Mouse (Mus musculus) midbrain, embryonic 10.5 days (tissue): ENCODE data around the gene Gm8994. TPM values are rescaled to one million over a fixed set of nuclear protein-coding genes. Genes with fewer than 3 reads are reported as not detected.
"Not testable (repeated sequence)": the region's sequence is repeated elsewhere in the genome, so short reads cannot be mapped to it uniquely, and the experiment has no call there.

ENCODE experiments used
- DNase-seq: peaks from one replicate; pipeline ENCODE4 v3.0.0-alpha.2; 2017; ENCODE audit warnings: low spot score
- H3K27ac ChIP-seq: fragments of 300-500 bp; sonication (generic); replicated peaks from 2 replicates; pipeline ENCODE4 v1.5.1; 2016; ENCODE audit warnings: mild to moderate bottlenecking
- H3K27me3 ChIP-seq: fragments of 300-500 bp; sonication (generic); 2 replicates; pipeline ENCODE4 v1.6.1; 2016; ENCODE audit warnings: low read depth, mild to moderate bottlenecking; ENCODE audit not compliant: poor library complexity, severe bottlenecking
- H3K36me3 ChIP-seq: fragments of 300-500 bp; sonication (generic); 2 replicates; pipeline ENCODE4 v1.6.1; 2016; ENCODE audit warnings: mild to moderate bottlenecking, moderate library complexity
- H3K4me1 ChIP-seq: fragments of 300-500 bp; sonication (generic); 2 replicates; pipeline ENCODE4 v1.6.1; 2016
- H3K4me3 ChIP-seq: fragments of 300-500 bp; sonication (generic); 2 replicates; pipeline ENCODE4 v1.5.1; 2016; ENCODE audit warnings: mild to moderate bottlenecking, moderate library complexity
- H3K9me3 ChIP-seq: fragments of 300-500 bp; sonication (generic); replicated peaks from 2 replicates; pipeline ENCODE4 v1.6.1; 2016; ENCODE audit warnings: mild to moderate bottlenecking
- WGBS: fragments of 180-500 bp; shearing (Covaris S2); methylation state at CpG from one replicate; pipeline ENCODE4 v1.1.7; 2016; 5-methylcytosine and 5-hydroxymethylcytosine counted together
- polyA plus RNA-seq: library from polyadenylated mRNA; unstranded; fragments of >200 nt; fragmentation: Nextera tagmentation; extraction: Ambion mirVana; gene quantifications from 2 replicates; pipeline ENCODE4 v1.2.1, GENCODE M21; 2016

The Gm8994 gene
- not detected in 2 replicates for polyA plus RNA-seq

- not testable (repeated sequence) for H3K27ac ChIP-seq, H3K4me3 ChIP-seq, H3K27me3 ChIP-seq, H3K9me3 ChIP-seq, DNase-seq, H3K36me3 ChIP-seq, H3K4me1 ChIP-seq
- 93% methylated on average over 4 of the region's 4 CpGs for WGBS
These were observed at the start of gene Gm8994 for GRCm38 (mm10) chr6:136327239-136327638. Gene Gm8994, plus strand, starts transcription at chr6:136327539.

- H3K9me3 ChIP-seq: no peaks in the 10 kb centered on the region
These were observed 49.7 kb upstream of the Gm8994 start for GRCm38 (mm10) chr6:136277685-136278084.

GRCm38 (mm10) chr6:136284565-136284964 lies 42.8 kb upstream of the Gm8994 start:
- WGBS: 87% methylated on average over 8 of the region's 8 CpGs
- Histone ChIP-seq H3K27me3 (no peaks in the 10 kb centered on the region), H3K4me1 (no peaks in the 10 kb centered on the region), H3K4me3 (no peak overlapping the region), H3K9me3 (no peaks in the 10 kb centered on the region), H3K36me3 (no peaks in the 10 kb centered on the region), H3K27ac (no peak overlapping the region)
- no peak for DNase-seq

More at GRCm38 (mm10) chr6:136277685-136278084, 49.7 kb upstream of the Gm8994 start:
- Histone ChIP-seq H3K4me3 (no peak overlapping the region), H3K36me3 (no peaks in the 10 kb centered on the region), H3K4me1 (no peaks in the 10 kb centered on the region), H3K27me3 (no peaks in the 10 kb centered on the region), H3K27ac (no peak overlapping the region)
- DNase-seq: no peak
- 83% methylated on average over 4 of the region's 4 CpGs for WGBS

- WGBS: 89% methylated on average over 11 of the region's 11 CpGs
- no peaks in the 10 kb centered on the region for H3K36me3 ChIP-seq
- no peaks in the 10 kb centered on the region for H3K27me3 ChIP-seq
- H3K27ac ChIP-seq: no peak overlapping the region
- no peak for DNase-seq
- H3K4me3 ChIP-seq: no peak overlapping the region
- H3K9me3 ChIP-seq: no peaks in the 10 kb centered on the region
- no peaks in the 10 kb centered on the region for H3K4me1 ChIP-seq
These were observed 41.2 kb upstream of the Gm8994 start for GRCm38 (mm10) chr6:136286180-136286579.

GRCm38 (mm10) chr6:136286589-136286988 lies 40.8 kb upstream of the Gm8994 start:
- H3K9me3 ChIP-seq: no peaks in the 10 kb centered on the region
- no peaks in the 10 kb centered on the region for H3K36me3 ChIP-seq
- 91% methylated on average over 4 of the region's 4 CpGs for WGBS

GRCm38 (mm10) chr6:136291424-136291823 lies 35.9 kb upstream of the Gm8994 start:
- H3K4me3 ChIP-seq: no peak overlapping the region
- no peak overlapping the region for H3K27ac ChIP-seq
- 96% methylated on average over 3 of the region's 3 CpGs for WGBS
- no peak for DNase-seq
- H3K9me3 ChIP-seq: no peaks in the 10 kb centered on the region
- no peaks in the 10 kb centered on the region for H3K27me3 ChIP-seq
- H3K36me3 ChIP-seq: no peaks in the 10 kb centered on the region
- no peaks in the 10 kb centered on the region for H3K4me1 ChIP-seq

More at GRCm38 (mm10) chr6:136286589-136286988, 40.8 kb upstream of the Gm8994 start:
- H3K4me3 ChIP-seq: no peak overlapping the region
- no peaks in the 10 kb centered on the region for H3K27me3 ChIP-seq
- no peak for DNase-seq
- H3K27ac ChIP-seq: no peak overlapping the region
- no peaks in the 10 kb centered on the region for H3K4me1 ChIP-seq

- Histone ChIP-seq H3K9me3 (no peaks in the 10 kb centered on the region), H3K4me3 (no peak overlapping the region)
- 82% methylated on average over 11 of the region's 11 CpGs for WGBS
These were observed 35.2 kb upstream of the Gm8994 start for GRCm38 (mm10) chr6:136291951-136292714.

GRCm38 (mm10) chr6:136293700-136294099 lies 33.6 kb upstream of the Gm8994 start:
- no peak for DNase-seq
- H3K27me3 ChIP-seq: no peaks in the 10 kb centered on the region
- H3K9me3 ChIP-seq: no peaks in the 10 kb centered on the region
- H3K36me3 ChIP-seq: no peaks in the 10 kb centered on the region
- 86% methylated on average over 6 of the region's 6 CpGs for WGBS
- no peaks in the 10 kb centered on the region for H3K4me1 ChIP-seq
- no peak overlapping the region for H3K4me3 ChIP-seq
- no peak overlapping the region for H3K27ac ChIP-seq

More at GRCm38 (mm10) chr6:136291951-136292714, 35.2 kb upstream of the Gm8994 start:
- Histone ChIP-seq H3K4me1 (no peaks in the 10 kb centered on the region), H3K27me3 (no peaks in the 10 kb centered on the region), H3K36me3 (no peaks in the 10 kb centered on the region), H3K27ac (no peak overlapping the region)
- DNase-seq: no peak

- Histone ChIP-seq H3K4me3 (no peak overlapping the region), H3K27me3 (no peaks in the 10 kb centered on the region), H3K4me1 (no peaks in the 10 kb centered on the region), H3K9me3 (no peaks in the 10 kb centered on the region), H3K36me3 (no peaks in the 10 kb centered on the region), H3K27ac (no peak overlapping the region)
- 82% methylated on average over 4 of the region's 4 CpGs for WGBS
- DNase-seq: no peak
These were observed 31.5 kb upstream of the Gm8994 start for GRCm38 (mm10) chr6:136295821-136296220.

- Histone ChIP-seq H3K27me3 (no peaks in the 10 kb centered on the region), H3K27ac (no peak overlapping the region), H3K4me1 (no peaks in the 10 kb centered on the region), H3K36me3 (no peaks in the 10 kb centered on the region), H3K9me3 (no peaks in the 10 kb centered on the region), H3K4me3 (no peak overlapping the region)
- DNase-seq: no peak
- 92% methylated on average over 2 of the region's 2 CpGs for WGBS
These were observed 31.1 kb upstream of the Gm8994 start for GRCm38 (mm10) chr6:136296251-136296650.

- H3K27me3 ChIP-seq: no peaks in the 10 kb centered on the region
- no peaks in the 10 kb centered on the region for H3K9me3 ChIP-seq
- no peak overlapping the region for H3K27ac ChIP-seq
- H3K36me3 ChIP-seq: no peaks in the 10 kb centered on the region
- no peak for DNase-seq
- peaks cover 15% of the 10 kb centered on the region for H3K4me1 ChIP-seq
- H3K4me3 ChIP-seq: no peak overlapping the region
These were observed 23.8 kb upstream of the Gm8994 start for GRCm38 (mm10) chr6:136303514-136303913.

- H3K4me1 ChIP-seq: peaks cover 15% of the 10 kb centered on the region
- 77% methylated on average over 11 of the region's 11 CpGs for WGBS
- no peak for DNase-seq
These were observed 22.9 kb upstream of the Gm8994 start for GRCm38 (mm10) chr6:136304369-136304988.

GRCm38 (mm10) chr6:136309487-136309886 lies 17.9 kb upstream of the Gm8994 start:
- WGBS: 92% methylated on average over 2 of the region's 2 CpGs

More at GRCm38 (mm10) chr6:136304369-136304988, 22.9 kb upstream of the Gm8994 start:
- H3K27ac ChIP-seq: 0 out of 2 replicates have a peak overlapping the region, but pooled peaks have one; percentile 6
- no peaks in the 10 kb centered on the region for H3K9me3 ChIP-seq
- no peak overlapping the region for H3K4me3 ChIP-seq
- H3K36me3 ChIP-seq: no peaks in the 10 kb centered on the region
- H3K27me3 ChIP-seq: no peaks in the 10 kb centered on the region

More at GRCm38 (mm10) chr6:136309487-136309886, 17.9 kb upstream of the Gm8994 start:
- no peak overlapping the region for H3K27ac ChIP-seq
- no peaks in the 10 kb centered on the region for H3K27me3 ChIP-seq
- H3K9me3 ChIP-seq: no peaks in the 10 kb centered on the region
- peaks cover 10% of the 10 kb centered on the region for H3K4me1 ChIP-seq
- no peaks in the 10 kb centered on the region for H3K36me3 ChIP-seq
- H3K4me3 ChIP-seq: no peak overlapping the region
- DNase-seq: no peak
